Comparison of ENCODE assay signal across 1 mouse cellular context in genomic region chr7:47155396-47155795, GRCm38 (mm10).
TF ChIP-seq lines count a peak whose summit lies in the region.

No protein-coding gene starts in this region.

TF ChIP-seq in MEL, 35 proteins besides CTCF, POLR2A, EP300 and RAD21:
- TF ChIP-seq E2F4 (IDR thresholded peaks at IDR 0.05; ENCODE audit: borderline replicate concordance, low read depth, low read length), result no peak
- no peak for TF ChIP-seq USF1 (IDR thresholded peaks at IDR 0.05; ENCODE audit: low read depth, low read length)
- no peak for TF ChIP-seq MEF2A (IDR thresholded peaks at IDR 0.05; ENCODE audit: extremely low read depth, insufficient replicate concordance, low read depth, low read length, poor library complexity, severe bottlenecking)
- TF ChIP-seq GATA1 (IDR thresholded peaks at IDR 0.05; ENCODE audit: low read depth, low read length), result no peak
- no peak for TF ChIP-seq MAX (IDR thresholded peaks at IDR 0.05; ENCODE audit: low read length)
- TF ChIP-seq ZNF384 (IDR thresholded peaks at IDR 0.05; ENCODE audit: low read depth, low read length), result no peak
